24 mouse cellular contexts compared by ENCODE assay signal in genomic region chr4:105467811-105468210, GRCm38 (mm10).
"Had no signal": no experiment of that assay in that cellular context is flagged by ENCODE, and none has a peak within 500 bp of the region (broad histone marks: within the 10 kb centered on the region; RNA-seq: fewer than 3 reads in every experiment).

No protein-coding gene starts in this region.

- H3K27ac ChIP-seq: heart, embryonic 10.5 days; hindbrain, embryonic 10.5 days; hindbrain, embryonic 12.5 days; hindbrain, embryonic 14.5 days; hindbrain, postnatal 0 days; intestine, embryonic 15.5 days; kidney, embryonic 15.5 days; kidney, postnatal 0 days; limb, embryonic 13.5 days; limb, embryonic 15.5 days; liver, embryonic 12.5 days had no signal

- ATAC-seq: hindbrain, postnatal 0 days; intestine, embryonic 15.5 days; liver, embryonic 12.5 days had no signal

- H3K4me1 ChIP-seq: hindbrain, embryonic 10.5 days; hindbrain, embryonic 12.5 days; intestine, embryonic 15.5 days; kidney, embryonic 15.5 days; limb, embryonic 15.5 days; liver, embryonic 12.5 days had no signal

- H3K36me3 ChIP-seq: heart, embryonic 10.5 days; heart, embryonic 12.5 days; hindbrain, embryonic 10.5 days; hindbrain, embryonic 12.5 days; intestine, embryonic 15.5 days; kidney, embryonic 15.5 days; limb, embryonic 13.5 days; limb, embryonic 15.5 days; liver, embryonic 12.5 days had no signal

- H3K9ac ChIP-seq: heart, embryonic 12.5 days; hindbrain, embryonic 12.5 days; hindbrain, embryonic 14.5 days; intestine, embryonic 15.5 days; kidney, embryonic 15.5 days; limb, embryonic 13.5 days; limb, embryonic 15.5 days; liver, embryonic 12.5 days had no signal

- H3K9me3 ChIP-seq: heart, embryonic 10.5 days; heart, embryonic 12.5 days; hindbrain, embryonic 10.5 days; hindbrain, embryonic 12.5 days; intestine, embryonic 15.5 days; kidney, embryonic 15.5 days; limb, embryonic 13.5 days; limb, embryonic 15.5 days; liver, embryonic 12.5 days had no signal

- H3K27me3 ChIP-seq: hindbrain, embryonic 12.5 days; intestine, embryonic 15.5 days; kidney, embryonic 15.5 days; limb, embryonic 15.5 days; liver, embryonic 12.5 days had no signal

- DNase-seq: gastrocnemius, postnatal 14 days; gastrocnemius, postnatal 36 days; heart, postnatal 10 days; heart, postnatal 4 days; kidney, adult 11 months; kidney, adult 2 months; kidney, adult 9 months; kidney, postnatal 14 days; kidney, postnatal 36 days; layer of hippocampus, adult 9-11 months; layer of hippocampus, postnatal 36 days; left cerebral cortex, postnatal 4 days had no signal

- H3K4me3 ChIP-seq: heart, embryonic 10.5 days; heart, embryonic 12.5 days; hindbrain, embryonic 10.5 days; hindbrain, embryonic 12.5 days; intestine, embryonic 15.5 days; kidney, embryonic 15.5 days; limb, embryonic 13.5 days; limb, embryonic 15.5 days; liver, embryonic 12.5 days had no signal

- H3K4me2 ChIP-seq: heart, embryonic 12.5 days; hindbrain, embryonic 12.5 days; hindbrain, embryonic 14.5 days; intestine, embryonic 15.5 days; kidney, embryonic 15.5 days; limb, embryonic 13.5 days; limb, embryonic 15.5 days; liver, embryonic 12.5 days had no signal
